15 mouse cellular contexts compared by ENCODE assay signal in the genomic region with DNA sequence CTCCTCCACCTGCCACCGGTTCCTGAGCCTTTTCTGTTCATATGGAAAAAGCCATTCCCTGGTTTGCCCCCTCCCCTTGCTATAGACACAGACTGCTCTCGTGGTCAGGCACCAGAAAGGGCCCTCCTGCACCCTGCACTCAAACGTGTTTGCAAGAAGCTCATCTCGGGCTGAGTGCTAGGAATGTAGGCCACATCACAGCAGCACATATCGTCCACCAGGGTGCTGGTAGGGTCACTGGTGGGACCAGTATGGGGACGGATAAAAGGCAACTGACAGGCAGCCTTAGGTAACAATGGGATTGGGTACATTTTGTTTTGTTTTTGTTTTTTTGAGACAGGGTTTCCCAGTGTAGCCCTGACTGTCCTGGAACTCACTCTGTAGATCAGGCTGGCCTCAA. TPM values are rescaled to one million over a fixed set of nuclear protein-coding genes. Genes with fewer than 3 reads are reported as not detected.
A peak's percentile ranks its signal among the peaks of the same experiment; 100 is the strongest.
DNase-seq lines count a peak whose midpoint lies in the region; ATAC-seq and TF ChIP-seq lines count a peak whose summit lies in the region.
"Had no signal": no experiment of that assay in that cellular context is flagged by ENCODE, and none has a peak within 500 bp of the region (broad histone marks: within the 10 kb centered on the region; RNA-seq: fewer than 3 reads in every experiment).

No protein-coding gene starts in this region.

- H3K36me3 ChIP-seq in lung, embryonic 16.5 days (ENCODE audit: control insufficient read depth, insufficient read depth, low read length) = no peaks in the 10 kb centered on the region
- H3K36me3 ChIP-seq in E14TG2a.4 (ENCODE audit: insufficient read depth, low read length) (peaks cover 14% of the 10 kb centered on the region), ES-E14 (ENCODE audit: control insufficient read depth, insufficient read depth, low read length, poor library complexity, severe bottlenecking) (peaks cover 4% of the 10 kb centered on the region; the same call in 1 of the 2 replicates)
- no peaks in the 10 kb centered on the region for H3K36me3 ChIP-seq in stomach, postnatal 0 days (ENCODE audit: control insufficient read depth, insufficient read depth, low read length)
- H3K36me3 ChIP-seq: embryonic facial prominence, embryonic 15.5 days had no signal

- WGBS in lung, embryonic 16.5 days = 44% methylated on average over 6 of the region's 6 CpGs
- WGBS in stomach, postnatal 0 days = 50% methylated on average over 6 of the region's 6 CpGs

- in situ Hi-C loops in ES-E14 (cut with MboI; ENCODE audit: low sequenced_read_pairs in 2 of 2, unreplicated experiment in 2 of 2) = no loop called here

- TF ChIP-seq EP300 in stomach, postnatal 0 days (optimal IDR thresholded peaks at IDR 0.05) = no peak

- DNase-seq in lung, postnatal 25 days (ENCODE audit: low spot score) = no peak
- no peak for DNase-seq in ES-E14 (ENCODE audit: low read depth, low spot score)
- DNase-seq in stomach, postnatal 0 days (ENCODE audit: low spot score) = no peak
- no peak for DNase-seq in spleen, postnatal 14 days (ENCODE audit: low spot score in 2 of 2)
- DNase-seq in B cell, adult 2 months = no peak

- H3K4me2 ChIP-seq in lung, embryonic 16.5 days (ENCODE audit: low read depth, low read length) = no peak overlapping the region
- no peak overlapping the region for H3K4me2 ChIP-seq in stomach, postnatal 0 days (replicated peaks; ENCODE audit: low read depth)
- H3K4me2 ChIP-seq: embryonic facial prominence, embryonic 12.5 days; embryonic facial prominence, embryonic 15.5 days; heart, embryonic 13.5 days; hindbrain, embryonic 14.5 days had no signal

- H3K27me3 ChIP-seq in lung, embryonic 16.5 days (ENCODE audit: control insufficient read depth, insufficient read depth, low read depth, low read length) = no peaks in the 10 kb centered on the region; the same call in 1 of the 2 replicates
- H3K27me3 ChIP-seq in E14TG2a.4 (ENCODE audit: insufficient read depth, low read length) = peaks cover 4% of the 10 kb centered on the region; the same call in 1 of the 2 replicates
- no peaks in the 10 kb centered on the region for H3K27me3 ChIP-seq in stomach, postnatal 0 days (ENCODE audit: control insufficient read depth, insufficient read depth, low read length)

- no peaks in the 10 kb centered on the region for H3K9me3 ChIP-seq in lung, embryonic 16.5 days (ENCODE audit: control insufficient read depth, low read length)
- no peaks in the 10 kb centered on the region for H3K9me3 ChIP-seq in E14TG2a.4 (ENCODE audit: low read length)
- no peaks in the 10 kb centered on the region for H3K9me3 ChIP-seq in ES-E14 (ENCODE audit: control insufficient read depth, insufficient read depth, low read depth, low read length)
- H3K9me3 ChIP-seq in stomach, postnatal 0 days (ENCODE audit: control insufficient read depth, low read length) = no peaks in the 10 kb centered on the region
- H3K9me3 ChIP-seq: embryonic facial prominence, embryonic 12.5 days; embryonic facial prominence, embryonic 15.5 days; heart, embryonic 10.5 days; heart, embryonic 13.5 days had no signal

- no peak overlapping the region for H3K9ac ChIP-seq in lung, embryonic 16.5 days (ENCODE audit: low read length)
- no peak overlapping the region for H3K9ac ChIP-seq in ES-E14 (ENCODE audit: insufficient read depth, low read depth, low read length, poor library complexity, severe bottlenecking)
- H3K9ac ChIP-seq in stomach, postnatal 0 days (ENCODE audit: low read length) = no peak overlapping the region
- H3K9ac ChIP-seq: embryonic facial prominence, embryonic 12.5 days; embryonic facial prominence, embryonic 15.5 days; heart, embryonic 13.5 days; hindbrain, embryonic 14.5 days had no signal

- no peak overlapping the region for H3K4me3 ChIP-seq in lung, embryonic 16.5 days (ENCODE audit: low read length)
- H3K4me3 ChIP-seq in E14TG2a.4 (replicated peaks; ENCODE audit: low read length) (peak overlapping the region; percentile 32), ES-E14 (ENCODE audit: insufficient read depth in 1 of 2, low read depth in 1 of 2, low read length in 2 of 2, poor library complexity in 1 of 2, severe bottlenecking in 1 of 2) (no peak overlapping the region)
- H3K4me3 ChIP-seq in stomach, postnatal 0 days (ENCODE audit: low read depth, low read length) = no peak overlapping the region
- H3K4me3 ChIP-seq: embryonic facial prominence, embryonic 12.5 days; embryonic facial prominence, embryonic 15.5 days; heart, adult 2 months; heart, embryonic 10.5 days; heart, embryonic 13.5 days had no signal

- H3K4me1 ChIP-seq in lung, embryonic 16.5 days (replicated peaks; ENCODE audit: control insufficient read depth, insufficient read depth, low read length) = 0 out of 2 replicates have a peak, but pooled peaks cover 2% of the 10 kb centered on the region
- H3K4me1 ChIP-seq in E14TG2a.4 (replicated peaks; ENCODE audit: low read depth, low read length) (peaks cover 70% of the 10 kb centered on the region), ES-E14 (ENCODE audit: control insufficient read depth in 2 of 2, insufficient read depth in 2 of 2, low read length in 2 of 2, poor library complexity in 1 of 2) (peaks cover 0 to 6% of the 10 kb centered on the region in 2 experiments; a peak in 1 of 4 replicates)
- H3K4me1 ChIP-seq in stomach, postnatal 0 days (replicated peaks; ENCODE audit: control insufficient read depth, insufficient read depth) = no peaks in the 10 kb centered on the region
- H3K4me1 ChIP-seq: embryonic facial prominence, embryonic 12.5 days; embryonic facial prominence, embryonic 15.5 days had no signal

- ATAC-seq in lung, embryonic 16.5 days (ENCODE audit: low read depth) = peak; percentile 22
- no peak for ATAC-seq in stomach, postnatal 0 days (ENCODE audit: low FRiP score, low TSS enrichment)

- no peak for TF ChIP-seq CTCF in E14TG2a.4 (conservative IDR thresholded peaks at IDR 0.05; ENCODE audit: low read length)
- no peak for TF ChIP-seq CTCF in stomach, postnatal 0 days (IDR thresholded peaks at IDR 0.05; ENCODE audit: low read depth)

- no peak overlapping the region for H3K27ac ChIP-seq in lung, embryonic 16.5 days (ENCODE audit: low read length)
- H3K27ac ChIP-seq in ES-E14 (ENCODE audit: insufficient read depth, low read depth, low read length, poor library complexity, severe bottlenecking) = peak overlapping the region; percentile 46; the same call in 1 of the 2 replicates
- H3K27ac ChIP-seq in stomach, postnatal 0 days (replicated peaks) = peak overlapping the region; percentile 35; the same call in 1 of the 2 replicates
- H3K27ac ChIP-seq: embryonic facial prominence, embryonic 12.5 days; embryonic facial prominence, embryonic 15.5 days; heart, adult 2 months; heart, embryonic 10.5 days; heart, embryonic 13.5 days; hindbrain, embryonic 14.5 days; hindbrain, postnatal 0 days had no signal

TF ChIP-seq in ES-E14, 5 proteins besides CTCF, POLR2A, EP300 and RAD21:
- TF ChIP-seq CHD2 (IDR thresholded peaks at IDR 0.05; ENCODE audit: low read depth, low read length) (no peak), ZNF384 (IDR thresholded peaks at IDR 0.05; ENCODE audit: low read depth, low read length) (no peak)

RNA-seq across cellular contexts. Expression of gene Stmn1, which starts 13.2 kb away (rescaled TPM):
- 1,638 and 1,729 TPM in 2 replicates for polyA plus RNA-seq in lung, embryonic 16.5 days (2015; fragmentation: Nextera tagmentation; extraction: Ambion mirVana)
- 322 and 361 TPM in 2 replicates for total RNA-seq in ES-E14 (2012; rRNA removed)
- 358 and 380 TPM in 2 replicates for polyA plus RNA-seq in stomach, postnatal 0 days (2015; fragmentation: Nextera tagmentation; extraction: Ambion mirVana)

RNA-seq across cellular contexts. Expression of gene Paqr7, which starts 15.2 kb away (rescaled TPM):
- polyA plus RNA-seq in lung, embryonic 16.5 days (2015; fragmentation: Nextera tagmentation; extraction: Ambion mirVana) = 6.9 and 8.7 TPM in 2 replicates
- total RNA-seq in ES-E14 (2012; rRNA removed) = 4.8 and 6.9 TPM in 2 replicates
- polyA plus RNA-seq in stomach, postnatal 0 days (2015; fragmentation: Nextera tagmentation; extraction: Ambion mirVana) = 51.8 and 56.4 TPM in 2 replicates

RNA-seq across cellular contexts. Expression of gene Aunip, which starts 29.5 kb away (rescaled TPM):
- polyA plus RNA-seq in lung, embryonic 16.5 days (2015; fragmentation: Nextera tagmentation; extraction: Ambion mirVana) = 14.5 and 15.7 TPM in 2 replicates
- 13.7 and 18.3 TPM in 2 replicates for total RNA-seq in ES-E14 (2012; rRNA removed)
- polyA plus RNA-seq in stomach, postnatal 0 days (2015; fragmentation: Nextera tagmentation; extraction: Ambion mirVana) = 3.5 and 3.8 TPM in 2 replicates
- total RNA-seq: gastrocnemius, adult 18-20 months had no signal
- polyA plus RNA-seq: heart, adult 2 months had no signal

RNA-seq across cellular contexts. Expression of gene Mtfr1l, which starts 53.9 kb away (rescaled TPM):
- polyA plus RNA-seq in lung, embryonic 16.5 days (2015; fragmentation: Nextera tagmentation; extraction: Ambion mirVana) = 110 and 111 TPM in 2 replicates
- total RNA-seq in ES-E14 (2012; rRNA removed) = 38.2 and 43.7 TPM in 2 replicates
- polyA plus RNA-seq in stomach, postnatal 0 days (2015; fragmentation: Nextera tagmentation; extraction: Ambion mirVana) = 64.7 and 70.3 TPM in 2 replicates
